Mouse (Mus musculus): ENCODE results near the gene Zc3h4. TPM values are rescaled to one million over a fixed set of nuclear protein-coding genes. Genes with fewer than 3 reads are reported as not detected.

The Zc3h4 gene
- total RNA-seq, 2 experiments from 2014 or later, result 49.3 to 51.8 TPM

DNA sequence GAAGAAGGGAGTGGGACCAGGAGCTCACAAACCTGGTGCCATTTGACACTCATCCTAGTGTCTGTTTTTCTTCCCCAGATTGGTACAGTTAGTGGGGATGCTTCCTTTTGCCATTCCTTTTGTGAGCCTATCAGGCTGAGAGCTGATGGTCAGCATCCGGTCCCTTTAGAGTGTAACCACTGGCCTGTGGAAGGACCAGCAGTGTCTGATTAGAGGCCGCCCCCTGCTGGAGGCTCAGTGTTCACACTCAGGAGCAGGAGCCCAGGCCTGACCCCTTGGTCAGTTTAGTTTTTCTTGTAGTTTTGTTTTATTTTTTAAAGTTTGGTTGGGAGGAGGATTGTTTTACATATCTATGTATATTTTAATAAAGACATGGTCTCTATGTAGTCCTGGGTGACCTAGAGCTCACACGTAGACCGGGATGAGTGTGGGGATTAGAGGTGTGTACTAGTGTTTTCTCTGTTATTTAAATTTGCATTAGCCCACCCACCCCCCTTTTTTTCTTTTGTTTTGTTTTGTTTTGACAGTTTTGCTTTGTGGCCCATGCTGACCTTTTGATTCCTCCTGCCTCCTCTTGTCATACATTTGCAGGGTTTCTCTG is 25.5 kb downstream of the Zc3h4 start:
- peak; percentile 73 to 86 for DNase-seq (ENCODE audit: low spot score in 2 of 2)

DNA sequence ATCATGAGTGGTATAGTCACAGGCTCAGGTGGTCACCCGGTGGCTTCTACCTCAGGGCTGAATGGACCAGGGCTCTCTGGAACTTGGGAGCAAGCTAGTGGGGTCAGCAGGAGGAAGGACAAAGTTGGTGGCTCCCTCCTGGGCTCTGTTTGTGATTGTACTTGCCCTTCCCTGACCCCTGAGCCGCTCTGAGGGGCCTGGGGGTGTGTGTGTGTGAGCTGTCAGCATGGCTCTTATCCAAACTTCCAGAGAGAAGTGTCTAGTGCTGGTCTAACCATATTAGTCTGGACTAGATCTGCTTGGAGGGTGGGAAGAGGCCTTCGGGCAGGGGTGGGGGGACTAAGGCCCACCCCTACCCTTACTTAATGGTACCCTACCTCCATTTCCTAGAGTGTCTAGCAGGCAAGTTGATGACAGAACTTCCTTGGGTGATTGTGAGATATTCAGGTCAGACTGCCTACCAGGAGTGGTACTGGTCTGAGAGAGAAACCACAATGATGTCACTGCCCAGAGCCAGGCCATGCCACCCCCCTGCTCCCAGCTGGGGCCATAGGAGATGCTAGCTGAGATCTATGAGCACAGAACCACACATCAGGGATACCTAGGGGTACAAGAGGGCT is 32.8 kb downstream of the Zc3h4 start:
- DNase-seq (ENCODE audit: low spot score in 2 of 2), result no peak

DNA sequence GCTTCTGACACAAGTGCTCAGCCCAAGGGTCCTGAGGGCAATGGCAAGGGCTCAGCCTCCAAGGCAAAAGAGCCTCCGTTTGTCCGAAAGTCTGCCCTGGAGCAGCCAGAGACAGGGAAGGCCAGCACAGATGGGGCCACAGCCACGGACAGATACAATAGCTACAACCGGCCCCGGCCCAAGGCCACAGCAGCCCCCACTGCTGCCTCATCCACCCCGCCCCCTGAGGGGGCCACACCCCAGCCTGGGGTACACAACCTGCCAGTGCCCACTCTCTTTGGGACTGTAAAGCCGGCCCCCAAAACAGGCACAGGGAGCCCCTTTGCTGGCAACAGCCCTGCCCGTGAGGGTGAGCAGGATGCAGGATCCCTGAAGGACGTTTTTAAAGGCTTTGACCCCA is 34.4 kb downstream of the Zc3h4 start:
- no peak for DNase-seq (ENCODE audit: low spot score in 2 of 2)

DNA sequence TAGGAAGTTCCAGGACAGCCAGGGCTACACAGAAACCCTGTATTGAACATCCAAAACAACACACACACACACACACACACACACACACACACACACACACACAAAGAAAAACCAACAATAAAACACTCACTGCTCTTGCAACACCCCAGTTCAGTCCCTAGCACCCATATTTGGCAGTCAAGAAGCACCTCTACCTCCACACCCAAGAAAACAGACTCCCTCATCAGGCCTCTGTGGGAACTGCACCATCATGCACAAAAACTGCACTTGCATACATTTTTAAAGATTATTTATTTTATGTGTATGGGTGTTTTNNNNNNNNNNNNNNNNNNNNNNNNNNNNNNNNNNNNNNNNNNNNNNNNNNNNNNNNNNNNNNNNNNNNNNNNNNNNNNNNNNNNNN is 40.5 kb downstream of the Zc3h4 start:
- DNase-seq (ENCODE audit: low spot score in 2 of 2), result no peak

DNA sequence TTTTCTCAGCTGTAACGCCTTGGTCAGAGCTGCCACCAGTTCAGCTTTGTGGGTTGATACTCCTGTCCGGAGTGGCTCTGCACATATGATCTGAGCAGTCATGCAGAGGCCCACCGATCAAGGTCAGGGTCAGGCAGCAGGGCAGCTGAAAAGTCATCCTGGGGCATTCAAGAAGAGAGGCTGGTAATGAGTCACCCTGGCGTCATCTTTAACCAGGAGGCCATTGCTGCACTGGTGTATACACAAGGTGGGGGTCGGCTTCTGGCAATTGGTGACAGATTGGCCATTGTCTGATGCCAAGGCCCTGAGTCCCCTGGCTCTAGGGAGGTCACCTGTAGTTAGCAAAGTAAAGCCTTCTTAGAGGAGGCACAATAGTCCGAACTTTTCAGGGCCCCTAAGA is 50.9 kb downstream of the Zc3h4 start:
- DNase-seq (ENCODE audit: low spot score in 2 of 2), result no peak

DNA sequence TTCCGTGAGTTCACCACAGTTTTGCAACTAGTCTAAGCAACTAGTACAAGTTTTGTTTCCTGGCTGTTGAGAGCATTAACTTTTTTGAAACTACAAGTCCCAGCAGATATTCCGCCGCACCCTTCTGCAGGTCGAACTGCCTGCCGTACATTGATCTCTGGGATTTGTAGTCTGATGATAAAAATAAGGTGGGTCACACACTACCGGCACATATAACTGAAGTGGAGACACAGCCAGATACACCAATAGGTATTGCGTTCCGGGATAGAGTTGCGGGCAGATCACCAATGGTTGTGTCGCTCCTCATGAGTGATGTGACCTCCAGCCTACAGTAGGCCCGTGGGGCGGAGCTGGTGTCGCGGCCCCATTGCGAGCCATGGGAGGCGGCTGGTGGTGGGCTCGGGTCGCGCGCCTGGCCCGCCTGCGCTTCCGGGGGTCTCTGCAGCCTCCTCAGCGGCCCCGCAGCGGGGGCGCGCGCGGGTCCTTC is 51.9 kb downstream of the Zc3h4 start, which contains the start of gene Tmem160:
Gene Tmem160 (plus strand): TSS at position 193 of the 487 bp plus-strand sequence.
- peak; percentile 65 to 87 for DNase-seq (ENCODE audit: low spot score in 2 of 2)

DNA sequence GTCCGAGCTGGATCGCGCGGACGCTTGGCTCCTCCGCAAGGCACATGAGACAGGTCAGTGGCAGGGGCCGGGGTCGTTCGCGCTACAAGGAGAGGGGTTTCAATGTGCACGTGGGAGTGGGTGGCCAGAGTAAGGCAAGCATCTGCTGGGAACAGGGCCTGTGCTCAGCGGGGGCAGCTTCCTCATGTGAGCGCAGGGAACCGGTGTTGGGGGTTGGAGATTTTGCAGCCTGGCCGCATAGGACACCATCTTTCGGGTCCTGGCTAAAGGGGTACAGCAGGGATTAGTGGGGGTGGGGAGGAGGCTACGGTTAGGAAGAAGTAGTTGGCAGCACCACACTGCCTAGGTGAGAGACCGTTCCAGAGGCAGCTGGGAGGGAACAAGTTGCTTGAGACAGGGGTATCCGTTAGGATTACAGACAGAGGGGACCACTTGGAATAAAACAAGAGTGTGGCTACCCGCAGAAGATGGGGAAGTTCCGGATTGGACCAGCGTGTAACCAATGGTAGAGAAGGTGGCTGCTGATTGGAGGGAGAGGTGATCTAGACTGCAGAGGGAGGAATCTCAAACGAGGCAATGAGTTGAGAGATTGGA is 52.5 kb downstream of the Zc3h4 start:
- no peak for DNase-seq (ENCODE audit: low spot score in 2 of 2)

DNA sequence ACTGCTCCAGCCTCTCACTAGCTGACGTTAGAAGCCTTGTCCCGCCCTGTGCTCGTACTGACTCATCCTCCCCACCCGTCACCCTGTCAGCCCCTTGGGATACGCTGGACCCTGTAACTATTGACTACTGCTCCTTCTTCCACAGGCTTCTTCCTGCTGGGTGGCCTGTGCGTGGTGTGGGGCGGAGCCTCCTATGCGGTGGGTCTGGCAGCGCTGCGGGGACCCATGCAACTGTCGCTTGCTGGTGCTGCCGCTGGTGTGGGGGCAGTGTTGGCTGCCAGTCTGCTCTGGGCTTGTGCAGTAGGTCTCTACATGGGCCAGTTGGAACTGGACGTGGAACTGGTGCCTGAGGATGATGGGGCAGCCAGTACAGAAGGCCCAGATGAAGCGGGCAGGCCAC is 54.3 kb downstream of the Zc3h4 start:
- DNase-seq (ENCODE audit: low spot score in 2 of 2), result no peak

DNA sequence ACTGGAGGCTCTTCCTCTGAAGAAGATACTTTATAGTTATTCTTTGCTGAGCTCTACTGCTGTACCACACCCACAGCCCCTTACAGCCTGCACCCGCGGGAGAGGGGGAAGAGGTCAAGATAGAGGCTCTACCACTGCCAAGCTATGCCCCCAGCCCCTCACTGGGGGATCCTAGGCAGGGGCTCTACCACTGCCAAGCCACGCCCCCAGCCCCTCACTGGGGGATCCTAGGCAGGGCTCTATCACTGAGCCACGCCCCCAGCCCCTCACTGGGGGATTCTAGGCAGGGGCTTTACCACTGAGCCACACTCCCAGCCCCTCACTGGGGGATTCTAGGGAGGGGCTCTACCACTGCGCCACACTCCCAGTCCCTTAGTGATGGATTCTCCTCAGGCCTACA is 55.6 kb downstream of the Zc3h4 start:
- no peak for DNase-seq (ENCODE audit: low spot score in 2 of 2)

DNA sequence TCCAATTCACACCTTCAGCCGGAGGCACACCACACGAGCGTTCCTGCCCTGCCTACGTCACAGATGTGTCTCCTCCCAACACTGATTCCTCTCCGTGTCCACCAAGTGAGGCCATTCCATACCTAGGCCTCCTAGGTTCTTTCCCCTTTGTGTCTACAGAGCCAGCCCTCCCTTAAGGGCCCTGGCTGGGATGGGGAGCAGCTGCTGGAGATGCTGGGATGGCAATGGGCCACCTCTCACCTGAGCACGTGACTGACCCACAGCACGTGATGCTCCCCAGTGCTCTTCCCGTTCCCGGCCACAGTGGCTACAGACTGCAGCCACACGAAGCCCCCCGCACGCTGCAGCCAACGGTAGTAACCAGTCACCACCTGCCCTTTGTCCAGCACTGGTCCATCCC is 59.9 kb downstream of the Zc3h4 start:
- DNase-seq (ENCODE audit: low spot score in 2 of 2), result no peak

DNA sequence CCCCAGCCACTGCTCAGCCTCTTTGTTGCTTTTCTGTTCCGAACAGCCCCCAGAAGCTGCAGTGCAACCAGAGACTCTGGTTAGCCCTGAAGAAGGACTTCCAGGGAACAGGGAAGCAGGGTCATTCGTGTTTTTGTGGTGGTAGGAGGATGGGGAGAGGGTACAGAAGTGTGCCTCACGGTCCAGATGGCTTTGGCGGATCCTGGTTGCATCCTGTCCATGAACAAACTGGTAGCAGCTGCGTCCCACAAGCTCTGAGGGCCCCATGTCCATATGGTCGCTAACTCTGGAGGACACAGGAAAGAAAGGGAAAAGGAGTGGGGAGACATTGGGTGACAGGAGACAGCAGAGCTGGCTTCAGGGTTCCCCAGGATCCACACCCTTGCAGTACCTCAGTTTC is 60.4 kb downstream of the Zc3h4 start:
- DNase-seq (ENCODE audit: low spot score in 2 of 2), result no peak

DNA sequence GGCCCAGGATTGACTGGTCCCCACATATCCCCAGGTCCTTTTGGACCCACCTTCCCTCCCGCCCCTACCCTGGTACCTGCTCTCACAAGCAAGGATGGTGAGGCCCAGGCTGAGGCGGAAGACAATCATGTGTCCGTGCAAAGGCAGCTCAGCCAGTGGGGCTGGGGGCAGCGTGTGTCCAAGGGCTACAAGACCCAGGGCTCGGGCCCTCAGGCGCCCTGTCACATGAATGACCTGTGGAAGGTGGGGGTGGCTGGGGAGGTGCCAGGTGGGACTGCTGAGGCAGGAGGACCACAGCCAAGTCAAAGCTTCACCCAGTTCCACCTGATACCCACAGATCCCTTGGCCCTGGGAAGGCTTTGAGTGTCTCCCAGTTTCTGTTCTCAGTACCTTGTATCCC is 61.0 kb downstream of the Zc3h4 start:
- DNase-seq (ENCODE audit: low spot score in 2 of 2), result no peak

DNA sequence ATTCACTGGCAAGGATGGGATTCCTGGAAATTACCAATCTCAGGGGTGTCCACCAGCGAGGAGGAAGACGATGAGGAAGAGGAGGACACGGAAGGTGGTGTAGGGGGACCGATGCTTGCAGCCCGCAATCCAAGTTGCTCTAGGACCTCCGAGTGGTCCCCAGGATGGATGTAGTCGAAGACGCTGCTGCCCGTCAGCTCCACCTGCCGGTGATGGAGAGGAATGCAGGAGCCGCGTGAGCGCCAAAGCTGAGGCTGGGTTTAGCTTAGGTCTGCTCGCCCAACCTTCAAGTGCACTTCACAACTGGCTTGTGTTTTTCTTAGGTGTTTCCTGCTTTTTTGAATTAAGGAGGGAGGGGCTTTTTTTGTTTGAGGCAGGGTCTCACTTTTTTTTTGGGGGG is 62.5 kb downstream of the Zc3h4 start:
- peak; percentile 63 to 81 for DNase-seq (ENCODE audit: low spot score in 2 of 2)

DNA sequence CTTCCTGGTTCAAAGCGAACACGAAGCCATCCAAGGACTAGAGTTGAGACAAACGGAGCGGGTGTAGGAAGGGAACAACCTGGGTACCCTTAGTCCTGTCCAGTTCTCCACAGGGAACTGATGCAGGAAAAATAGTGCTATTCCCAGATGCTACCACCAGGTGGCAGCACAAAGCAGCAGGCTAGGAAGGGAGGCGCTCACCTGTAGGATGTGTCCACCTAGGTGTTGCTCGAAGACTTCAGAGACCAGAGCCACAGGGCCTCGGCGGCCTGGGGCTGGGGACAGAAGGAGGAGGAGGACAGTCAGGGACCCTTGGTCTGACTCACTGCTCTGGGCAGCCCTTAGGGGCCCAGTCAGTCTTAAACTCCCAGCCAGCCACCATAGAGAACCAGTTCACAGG is 64.5 kb downstream of the Zc3h4 start:
- DNase-seq (ENCODE audit: low spot score in 2 of 2), result peak in 1 of 2 experiments; percentile 59

DNA sequence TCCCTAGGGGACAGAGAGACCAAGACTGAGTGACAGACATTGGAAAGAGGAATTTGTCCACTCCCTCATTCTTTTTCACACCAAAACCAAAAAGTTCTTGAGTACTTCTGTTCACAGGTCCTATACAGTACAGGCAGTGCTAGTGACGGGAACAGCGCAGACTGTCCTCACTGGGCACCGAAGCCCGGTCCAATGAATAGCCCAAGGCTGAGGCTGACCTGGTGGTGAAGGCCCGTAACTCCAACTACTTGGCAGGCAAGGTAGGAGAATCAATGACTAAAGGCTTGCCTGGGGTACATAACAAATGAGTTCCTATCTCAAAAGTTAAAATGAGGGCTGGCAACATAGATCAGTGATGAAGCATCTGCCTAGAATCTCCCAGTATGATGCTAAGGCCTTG is 64.9 kb downstream of the Zc3h4 start:
- no peak for DNase-seq (ENCODE audit: low spot score in 2 of 2)

DNA sequence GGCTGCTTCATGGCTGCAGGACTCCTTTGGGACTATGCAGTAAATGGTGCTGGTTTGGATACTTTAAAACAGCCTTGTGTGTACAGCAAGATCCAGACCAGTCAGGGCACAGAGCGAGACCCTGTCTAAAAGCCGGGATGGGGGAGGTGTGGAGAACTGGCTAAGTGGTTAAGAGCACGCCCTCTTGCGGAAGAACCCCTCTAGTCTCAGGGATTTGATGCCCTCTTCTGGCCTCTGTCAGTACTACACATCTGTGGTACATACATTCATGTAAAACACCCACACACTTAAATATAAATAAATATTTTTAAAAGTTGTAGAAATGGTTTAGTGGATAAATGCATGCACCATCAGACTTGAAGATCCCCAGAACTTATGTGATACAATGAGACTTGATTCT is 65.9 kb downstream of the Zc3h4 start:
- no peak for DNase-seq (ENCODE audit: low spot score in 2 of 2)

DNA sequence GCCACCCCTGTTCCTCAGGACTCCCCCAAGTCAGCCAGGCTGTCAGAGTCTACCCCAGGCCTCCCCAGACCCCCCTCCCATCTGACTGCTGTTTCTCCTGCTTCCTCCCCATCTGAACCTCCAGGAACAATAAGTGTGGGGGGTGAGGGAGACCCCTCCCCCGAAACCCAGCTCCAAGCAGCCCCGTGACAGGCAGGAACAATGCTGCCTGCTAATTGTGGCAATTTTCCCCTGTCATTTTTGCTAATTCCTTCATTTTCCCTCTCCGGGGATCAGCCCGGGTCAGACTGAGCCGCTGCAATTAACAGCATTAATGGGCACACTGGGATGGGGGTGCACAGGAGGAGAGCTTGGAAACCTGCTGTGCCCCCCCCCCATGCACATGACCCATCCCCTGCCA is 67.4 kb downstream of the Zc3h4 start:
- no peak for DNase-seq (ENCODE audit: low spot score in 2 of 2)

DNA sequence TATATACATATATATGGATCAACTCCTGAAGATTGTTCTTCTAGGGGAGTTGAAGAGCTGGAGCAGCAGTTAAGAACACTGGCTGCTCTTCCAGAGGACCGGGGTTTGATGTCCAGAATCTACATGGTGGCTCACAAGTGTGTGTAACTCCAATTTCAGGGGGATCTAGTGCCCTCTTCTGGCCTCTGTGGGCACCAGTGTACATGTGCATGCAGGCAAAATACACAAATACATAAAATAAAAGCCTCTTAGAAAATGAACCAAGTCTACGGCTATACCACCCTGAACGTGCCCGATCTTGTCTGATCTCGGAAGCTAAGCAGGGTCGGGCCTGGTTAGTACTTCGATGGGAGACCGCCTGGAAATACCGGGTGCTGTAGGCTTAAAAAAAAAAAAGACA is 70.8 kb downstream of the Zc3h4 start:
- no peak for DNase-seq (ENCODE audit: low spot score in 2 of 2)

DNA sequence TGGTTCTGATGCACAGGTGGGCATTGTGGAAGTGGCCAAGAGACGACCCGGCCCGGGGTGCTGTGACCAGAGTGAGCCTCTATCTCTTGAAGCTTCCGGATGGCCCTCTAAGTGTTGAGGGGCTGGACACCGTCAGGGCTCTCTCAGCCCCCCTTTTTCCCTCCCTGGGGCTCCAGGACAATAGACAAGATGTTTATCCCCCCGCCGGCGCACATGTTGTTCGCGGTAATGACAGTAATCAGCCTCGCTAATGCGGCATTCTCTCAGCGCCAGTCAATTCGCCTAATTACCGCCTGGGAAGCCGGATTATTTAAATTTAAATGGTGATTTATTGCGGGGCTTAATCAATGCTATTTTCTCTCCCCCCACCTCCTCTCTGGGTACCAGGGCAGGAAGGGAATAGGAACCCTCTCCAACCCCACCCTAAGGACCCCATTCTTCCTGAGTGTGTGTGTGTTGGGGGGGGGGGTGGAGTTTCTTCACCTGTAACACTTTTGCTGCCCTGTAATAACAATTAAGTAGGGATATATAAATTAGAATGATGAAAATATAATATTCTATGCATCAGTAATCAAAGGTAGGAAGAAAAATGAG is 71.5 kb downstream of the Zc3h4 start:
- DNase-seq (ENCODE audit: low spot score in 2 of 2), result no peak

DNA sequence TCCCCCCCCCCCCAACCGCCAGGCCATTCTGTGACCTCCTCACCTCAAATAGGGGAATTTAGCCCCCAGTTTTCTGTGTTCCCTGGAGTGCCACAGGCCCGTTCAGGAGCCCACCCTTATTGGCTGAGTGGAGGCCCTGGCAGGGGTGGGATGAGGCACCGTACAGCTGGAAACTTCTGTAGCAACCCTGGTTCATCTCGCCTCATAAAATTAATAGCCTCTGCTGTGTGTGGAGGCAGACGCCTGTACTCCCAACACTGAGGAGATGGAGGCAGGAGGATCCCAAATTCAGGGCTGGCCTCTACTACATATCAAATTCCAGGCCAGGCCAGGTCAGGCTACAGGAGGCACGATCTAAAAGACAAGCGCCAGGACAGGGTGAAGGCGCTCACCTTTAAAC is 73.1 kb downstream of the Zc3h4 start:
- no peak for DNase-seq (ENCODE audit: low spot score in 2 of 2)

DNA sequence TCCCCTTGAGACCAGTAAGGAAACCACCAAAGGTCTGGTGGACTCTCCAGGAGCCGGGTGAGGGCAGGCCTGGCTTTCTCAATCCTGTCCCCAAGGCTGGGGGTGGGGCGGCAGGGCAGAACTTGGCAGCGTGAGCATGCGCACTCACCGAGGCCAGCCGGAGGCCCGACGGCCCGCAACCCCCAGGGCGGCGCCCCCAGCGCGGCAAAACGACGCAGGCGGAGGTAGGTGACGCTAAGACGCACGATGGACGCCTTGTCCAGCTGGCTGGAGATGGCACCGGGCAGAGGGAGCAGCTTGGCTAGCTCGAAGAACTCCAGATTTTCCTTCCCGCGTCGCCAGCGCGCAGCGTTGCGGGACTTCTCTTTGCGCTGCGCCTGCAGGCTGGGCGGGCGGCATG is 73.7 kb downstream of the Zc3h4 start:
- DNase-seq (ENCODE audit: low spot score in 2 of 2), result no peak

DNA sequence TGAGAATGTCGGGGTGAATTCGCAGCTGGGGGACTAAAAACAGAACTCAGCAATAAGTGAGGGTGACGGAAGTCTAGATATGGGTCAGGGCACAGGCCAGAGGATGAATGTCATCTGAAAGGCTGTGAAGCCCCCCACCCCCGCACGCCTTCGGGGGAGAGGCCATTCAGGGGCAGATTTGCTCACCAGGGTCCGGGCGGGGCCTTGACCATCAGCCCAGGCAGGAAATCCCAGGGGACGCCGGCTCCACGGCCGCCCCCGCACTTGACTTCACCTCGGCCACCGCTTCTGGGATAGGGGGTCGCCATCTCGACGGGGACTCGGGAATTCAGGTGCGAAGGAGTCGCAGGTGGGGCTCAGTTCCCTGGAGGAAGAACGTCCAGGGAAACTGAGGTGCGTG is 74.6 kb downstream of the Zc3h4 start:
- no peak for DNase-seq (ENCODE audit: low spot score in 2 of 2)
